Mouse (Mus musculus): ENCODE measurements around the gene Ank3. TPM values are rescaled to one million over a fixed set of nuclear protein-coding genes. Genes with fewer than 3 reads are reported as not detected.

The Ank3 gene
- polyA plus RNA-seq, 1 experiment from 2014 or later, result 10.5 TPM

GRCm38 (mm10) chr10:69405431-69405830 is 6.9 kb downstream of the Ank3 start:
- peak; percentile 0 for DNase-seq (ENCODE audit: low spot score)

- no peak for DNase-seq (ENCODE audit: low spot score)
Measured at GRCm38 (mm10) chr10:69414888-69415287, 16.3 kb downstream of the Ank3 start.

GRCm38 (mm10) chr10:69418716-69419115 is 20.1 kb downstream of the Ank3 start:
- no peak for DNase-seq (ENCODE audit: low spot score)

- DNase-seq (ENCODE audit: low spot score), result no peak
Measured at GRCm38 (mm10) chr10:69420306-69420705, 21.7 kb downstream of the Ank3 start.

- DNase-seq (ENCODE audit: low spot score), result no peak
Measured at GRCm38 (mm10) chr10:69424051-69424450, 25.5 kb downstream of the Ank3 start.

- DNase-seq (ENCODE audit: low spot score), result no peak
Measured at GRCm38 (mm10) chr10:69430138-69430537, 31.6 kb downstream of the Ank3 start.

GRCm38 (mm10) chr10:69431101-69431500 is 32.5 kb downstream of the Ank3 start:
- DNase-seq (ENCODE audit: low spot score), result no peak

GRCm38 (mm10) chr10:69435213-69435612 is 36.6 kb downstream of the Ank3 start:
- DNase-seq (ENCODE audit: low spot score), result no peak

GRCm38 (mm10) chr10:69439449-69439848 is 40.9 kb downstream of the Ank3 start:
- no peak for DNase-seq (ENCODE audit: low spot score)

- DNase-seq (ENCODE audit: low spot score), result no peak
Measured at GRCm38 (mm10) chr10:69444546-69444945, 46.0 kb downstream of the Ank3 start.

- no peak for DNase-seq (ENCODE audit: low spot score)
Measured at GRCm38 (mm10) chr10:69445951-69446350, 47.4 kb downstream of the Ank3 start.

- no peak for DNase-seq (ENCODE audit: low spot score)
Measured at GRCm38 (mm10) chr10:69446566-69446965, 48.0 kb downstream of the Ank3 start.

- DNase-seq (ENCODE audit: low spot score), result no peak
Measured at GRCm38 (mm10) chr10:69447308-69447707, 48.7 kb downstream of the Ank3 start.

GRCm38 (mm10) chr10:69448174-69448573 is 49.6 kb downstream of the Ank3 start:
- no peak for DNase-seq (ENCODE audit: low spot score)

GRCm38 (mm10) chr10:69451006-69451405 is 52.4 kb downstream of the Ank3 start:
- DNase-seq (ENCODE audit: low spot score), result no peak

GRCm38 (mm10) chr10:69452180-69452977 is 53.8 kb downstream of the Ank3 start:
- peak; percentile 26 for DNase-seq (ENCODE audit: low spot score)

GRCm38 (mm10) chr10:69453531-69453930 is 55.0 kb downstream of the Ank3 start:
- no peak for DNase-seq (ENCODE audit: low spot score)

- DNase-seq (ENCODE audit: low spot score), result no peak
Measured at GRCm38 (mm10) chr10:69454480-69454879, 55.9 kb downstream of the Ank3 start.

GRCm38 (mm10) chr10:69464826-69465225 is 66.3 kb downstream of the Ank3 start:
- DNase-seq (ENCODE audit: low spot score), result no peak

GRCm38 (mm10) chr10:69465558-69466200 is 67.1 kb downstream of the Ank3 start:
- DNase-seq (ENCODE audit: low spot score), result no peak

GRCm38 (mm10) chr10:69466201-69466585 is 67.6 kb downstream of the Ank3 start:
- no peak for DNase-seq (ENCODE audit: low spot score)

- DNase-seq (ENCODE audit: low spot score), result no peak
Measured at GRCm38 (mm10) chr10:69466586-69466985, 68.0 kb downstream of the Ank3 start.

GRCm38 (mm10) chr10:69467182-69467581 is 68.6 kb downstream of the Ank3 start:
- no peak for DNase-seq (ENCODE audit: low spot score)

All from thymus, postnatal 0 days (tissue).